Mouse (Mus musculus) Patski (cell line): ENCODE data around the gene Vipr1. TPM values are rescaled to one million over a fixed set of nuclear protein-coding genes. Genes with fewer than 3 reads are reported as not detected.

Experiments used
- ATAC-seq: fragments of 100-300 bp; one replicate; pipeline ENCODE4 v1.8.0; 2021
- CTCF ChIA-PET: fragments of 350-600 bp; sonication (Branson Sonifier 250); formaldehyde crosslinking; loops from one replicate; lab custom pipeline; 2022; ENCODE audit warnings: inconsistent platforms; lab: Charles Lee
- POLR2A ChIA-PET: fragments of 350-600 bp; sonication (Branson Sonifier 250); formaldehyde crosslinking; loops from one replicate; lab custom pipeline; 2022; ENCODE audit warnings: antibody characterized with exemption, inconsistent platforms; lab: Charles Lee
- DNase-seq: peaks from one replicate; pipeline ENCODE4 v3.0.0-alpha.2; 2011; ENCODE audit warnings: low read depth, low spot score
- H3K27me3 ChIP-seq: fragments of 371-371 bp; one replicate; pipeline ENCODE4 v1.5.1; 2021
- CTCF ChIP-seq: fragments of 100-300 bp; IDR thresholded peaks from one replicate; pipeline ENCODE4 v1.5.1; 2021
- in situ Hi-C: fragments of 300-500 bp; cut with MboI; formaldehyde crosslinking; loops from 3 replicates; pipeline ENCODE4 v1.11.1; 2018; ENCODE audit warnings: low pct_unique_long_range_greater_than_20kb, mixed read lengths
- polyA plus RNA-seq: library from polyadenylated mRNA; unstranded; gene quantifications from one replicate; pipeline ENCODE4 v1.2.3, GENCODE M21; 2021

Gene Vipr1
- polyA plus RNA-seq, 1 experiment from 2014 or later: not detected

- H3K27me3 ChIP-seq: no peaks in the 10 kb centered on the region
- no peak for TF ChIP-seq CTCF
- DNase-seq (no peak), ATAC-seq (no peak)
- POLR2A ChIA-PET: no interaction called here
- in situ Hi-C loops: loop anchor here (5.0 kb wide), 1 partner anchor 131 kb away; no protein-coding TSS in a partner anchor
- CTCF ChIA-PET: interaction anchor here (1.0 kb wide), 1 partner anchor 25 kb away, joined by 3 read pairs; no protein-coding TSS in a partner anchor
Measured at GRCm38 (mm10) chr9:121696626-121697025, 54.1 kb downstream of the Vipr1 start.

GRCm38 (mm10) chr9:121697150-121698049 lies 54.9 kb downstream of the Vipr1 start:
- POLR2A ChIA-PET: interaction anchor here (0.7 kb wide), 1 partner anchor 13 kb away, joined by 3 read pairs; the partner anchor contains the start of gene Ss18l2
- DNase-seq: no peak
- in situ Hi-C loops: loop anchor here (5.0 kb wide), 1 partner anchor 130 kb away; no protein-coding TSS in a partner anchor
- CTCF ChIA-PET: interaction anchor here (0.6 to 1.3 kb wide), 5 partner anchors 10 to 170 kb away, joined by 3 to 7 read pairs (median 3); partner anchors contain the start of gene Zfp651
- H3K27me3 ChIP-seq: no peaks in the 10 kb centered on the region
- ATAC-seq: no peak
- TF ChIP-seq CTCF: peak; percentile 97

GRCm38 (mm10) chr9:121704261-121704645 lies 61.7 kb downstream of the Vipr1 start:
- no peaks in the 10 kb centered on the region for H3K27me3 ChIP-seq
- in situ Hi-C loops: no loop called here
- no peak for TF ChIP-seq CTCF
- ATAC-seq: no peak
- POLR2A ChIA-PET: interaction anchor here (0.9 to 2.0 kb wide), 2 partner anchors 15 to 55 kb away, joined by 3 to 5 read pairs; partner anchors contain the start of genes Nktr and Zfp651
- DNase-seq: no peak
- CTCF ChIA-PET: interaction anchor here (0.9 kb wide), 1 partner anchor 11 kb away, joined by 3 read pairs; no protein-coding TSS in a partner anchor

GRCm38 (mm10) chr9:121704646-121705625 lies 62.4 kb downstream of the Vipr1 start, which contains the start of gene Sec22c:
Gene Sec22c, minus strand, starts transcription at chr9:121705490.
- DNase-seq (peak; percentile 64), ATAC-seq (peak; percentile 89)
- no peak for TF ChIP-seq CTCF
- in situ Hi-C loops: no loop called here
- H3K27me3 ChIP-seq: no peaks in the 10 kb centered on the region
- CTCF ChIA-PET: interaction anchor here (0.9 kb wide), 1 partner anchor 10 kb away, joined by 3 read pairs; no protein-coding TSS in a partner anchor
- POLR2A ChIA-PET: interaction anchor here (0.9 to 2.0 kb wide), 2 partner anchors 15 to 54 kb away, joined by 3 to 5 read pairs; partner anchors contain the start of genes Nktr and Zfp651

GRCm38 (mm10) chr9:121706029-121706675 lies 63.6 kb downstream of the Vipr1 start:
- in situ Hi-C loops: no loop called here
- no peak for TF ChIP-seq CTCF
- ChIA-PET POLR2A (no interaction called here), CTCF (no interaction called here)
- no peaks in the 10 kb centered on the region for H3K27me3 ChIP-seq
- DNase-seq: no peak
- ATAC-seq: no peak

GRCm38 (mm10) chr9:121707801-121708200 lies 65.3 kb downstream of the Vipr1 start:
- ChIA-PET POLR2A (no interaction called here), CTCF (no interaction called here)
- in situ Hi-C loops: no loop called here
- H3K27me3 ChIP-seq: no peaks in the 10 kb centered on the region
- no peak for TF ChIP-seq CTCF
- DNase-seq: no peak
- no peak for ATAC-seq

GRCm38 (mm10) chr9:121708506-121709486 lies 66.3 kb downstream of the Vipr1 start:
- DNase-seq (no peak), ATAC-seq (no peak)
- TF ChIP-seq CTCF: no peak
- no peaks in the 10 kb centered on the region for H3K27me3 ChIP-seq
- in situ Hi-C loops: no loop called here
- POLR2A ChIA-PET: interaction anchor here (1.7 kb wide), 1 partner anchor 11 kb away, joined by 9 read pairs; the partner anchor contains the start of gene Nktr
- CTCF ChIA-PET: no interaction called here

GRCm38 (mm10) chr9:121709898-121710583 lies 67.5 kb downstream of the Vipr1 start, which contains the start of gene Ss18l2:
Gene Ss18l2, plus strand, starts transcription at chr9:121710329.
- in situ Hi-C loops: no loop called here
- POLR2A ChIA-PET: interaction anchor here (0.7 to 1.7 kb wide), 3 partner anchors 10 to 1016 kb away, joined by 3 to 9 read pairs (median 3); partner anchors contain the start of gene Nktr
- H3K27me3 ChIP-seq: no peaks in the 10 kb centered on the region
- ATAC-seq (peak; percentile 92), DNase-seq (peak; percentile 83)
- no peak for TF ChIP-seq CTCF
- CTCF ChIA-PET: interaction anchor here (0.8 kb wide), 1 partner anchor 15 kb away, joined by 4 read pairs; no protein-coding TSS in a partner anchor
